Mouse (Mus musculus) G1E-ER4 (cell line): ENCODE results near the gene Vps25. TPM values are rescaled to one million over a fixed set of nuclear protein-coding genes. Genes with fewer than 3 reads are reported as not detected.

Experiments
- GATA1 ChIP-seq: IDR thresholded peaks from one replicate; pipeline ENCODE4 v1.8.0; 2012; ENCODE audit warnings: low read length, inconsistent platforms
- polyA plus RNA-seq: library from polyadenylated mRNA; stranded (reverse); fragments of >175 nt; gene quantifications from 2 replicates; pipeline ENCODE4 v1.2.3, GENCODE M21; 2012

The Vps25 gene
- polyA plus RNA-seq, 1 experiment, result 174 TPM

DNA sequence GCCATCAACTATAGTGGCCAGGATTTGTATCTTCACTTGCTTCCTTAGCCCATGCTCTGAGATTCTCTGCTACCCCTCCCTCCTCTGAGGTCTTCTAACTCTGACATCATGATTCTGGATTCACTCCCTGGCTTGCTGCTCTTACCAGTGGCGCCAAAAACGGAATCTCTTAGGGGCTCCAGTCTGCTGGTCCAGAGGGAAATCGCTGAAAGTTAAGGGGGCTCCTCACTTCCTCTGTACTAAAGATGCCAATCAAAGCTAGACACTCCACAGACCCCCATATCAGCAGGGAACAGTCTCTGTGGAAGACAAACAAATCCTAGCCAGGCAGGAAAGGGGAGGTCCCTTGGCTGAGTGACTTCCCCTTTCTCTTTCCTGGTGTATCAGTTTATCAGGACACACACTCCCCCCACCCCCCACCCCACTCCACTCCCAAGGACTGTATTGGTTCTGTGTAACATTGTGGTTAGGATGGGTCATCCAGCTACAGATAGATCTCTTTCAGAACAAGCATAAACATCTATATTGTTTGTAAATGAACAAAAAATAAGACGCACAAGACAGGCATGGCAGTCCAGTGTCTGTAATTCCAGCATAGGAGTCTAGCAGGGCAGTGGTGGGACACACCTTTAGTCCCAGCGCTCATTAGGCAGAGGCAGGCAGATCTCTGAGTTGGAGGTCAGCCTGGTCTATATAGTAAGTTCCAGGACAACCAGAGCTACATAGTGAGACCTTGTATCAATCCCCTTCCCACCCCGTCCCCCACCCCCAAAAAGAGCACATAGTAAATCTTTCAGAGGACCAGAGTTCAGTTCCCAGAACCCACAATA, 21.3 kb upstream of the Vps25 start:
- peak; percentile 62 for TF ChIP-seq GATA1

DNA sequence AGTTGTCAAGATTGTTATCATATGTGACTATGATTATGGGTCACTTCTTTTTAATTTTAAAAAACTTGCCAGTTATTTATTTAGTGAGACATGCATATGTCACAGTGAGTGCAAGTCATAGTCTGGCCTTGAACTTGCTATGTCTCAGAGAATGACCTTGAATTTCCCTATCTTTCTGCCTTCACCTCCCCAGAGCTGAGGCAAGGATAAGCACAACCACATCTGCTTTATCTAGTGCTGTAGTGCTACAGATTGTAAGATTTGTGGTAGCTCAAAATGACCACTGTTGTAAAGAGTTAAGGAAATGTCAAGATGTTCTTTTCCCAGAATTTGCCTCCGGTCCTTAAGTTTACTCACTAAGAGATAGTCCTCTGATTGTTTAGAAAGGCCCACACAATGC, 20.3 kb upstream of the Vps25 start:
- TF ChIP-seq GATA1, result no peak

GRCm38 (mm10) chr11:101234124-101234523, 19.4 kb upstream of the Vps25 start:
- no peak for TF ChIP-seq GATA1

GRCm38 (mm10) chr11:101235429-101235828, 18.1 kb upstream of the Vps25 start:
- TF ChIP-seq GATA1, result no peak

GRCm38 (mm10) chr11:101236782-101237181, 16.7 kb upstream of the Vps25 start:
- TF ChIP-seq GATA1, result no peak

GRCm38 (mm10) chr11:101238071-101238647, 15.3 kb upstream of the Vps25 start:
- TF ChIP-seq GATA1, result no peak

- TF ChIP-seq GATA1, result no peak
These were observed 8.4 kb upstream of the Vps25 start for GRCm38 (mm10) chr11:101245071-101245470.

DNA sequence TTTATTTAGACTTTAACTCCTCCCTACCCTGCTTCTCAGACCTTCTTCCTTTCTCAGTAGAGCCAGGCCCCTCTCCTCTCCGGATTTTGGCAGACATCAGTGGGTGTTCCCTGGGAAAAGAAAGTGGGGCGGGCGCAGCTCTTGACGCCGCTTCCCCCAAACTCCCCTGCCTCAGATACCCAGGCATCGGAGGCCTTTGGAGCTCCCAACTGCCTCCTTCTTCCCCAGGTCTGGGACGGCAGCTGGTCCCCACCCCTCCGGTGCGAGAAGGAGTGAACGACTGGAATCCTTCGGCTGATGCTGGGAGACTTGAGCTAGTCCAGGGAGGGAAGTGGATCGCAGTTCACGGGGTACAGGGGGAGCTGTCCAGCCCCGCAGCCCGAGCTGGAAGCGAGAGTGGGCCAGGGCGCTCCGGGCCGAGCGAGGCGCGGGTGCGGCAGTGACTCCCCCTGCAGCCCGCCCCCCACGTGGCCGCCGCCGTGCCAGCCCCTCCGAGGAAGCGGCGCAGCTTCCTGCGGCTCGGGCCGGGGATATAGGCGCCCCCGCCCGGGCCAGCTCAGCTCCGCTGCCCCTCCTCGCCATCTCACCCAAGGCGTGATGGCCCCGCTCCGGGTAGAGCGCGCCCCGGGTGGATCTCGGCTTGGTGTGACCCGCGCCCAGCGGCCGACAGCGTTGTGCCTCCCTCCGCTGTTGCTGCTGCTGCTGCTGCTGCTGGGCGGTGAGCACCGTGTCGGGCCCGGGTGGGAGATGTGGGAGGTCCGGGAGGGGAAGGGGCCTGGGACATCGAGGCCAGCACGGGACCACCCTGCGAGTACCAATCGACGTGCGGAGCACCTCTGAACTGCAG, 7.4 kb upstream of the Vps25 start, which contains the start of gene Ramp2:
Gene Ramp2, plus strand, starts transcription at position 174 of the 847 bp plus-strand sequence.
- no peak for TF ChIP-seq GATA1

DNA sequence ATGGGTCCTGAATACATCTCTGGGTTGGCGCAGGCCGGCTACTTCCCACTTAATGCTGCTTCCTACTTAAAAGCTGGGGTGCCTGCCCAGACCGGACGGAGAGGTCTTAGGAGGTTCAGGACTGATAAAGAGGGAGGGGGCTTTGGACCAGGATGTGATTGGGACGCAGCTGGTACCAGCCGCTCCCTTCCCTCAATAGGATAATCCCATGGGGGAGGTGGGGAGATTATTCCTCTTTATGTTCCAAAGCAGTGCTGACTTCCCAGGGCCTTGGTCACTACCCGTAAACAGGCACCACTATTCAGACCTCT, 6.8 kb upstream of the Vps25 start:
- TF ChIP-seq GATA1, result no peak

- no peak for TF ChIP-seq GATA1
These were observed 5.9 kb upstream of the Vps25 start for GRCm38 (mm10) chr11:101247521-101248030.

DNA sequence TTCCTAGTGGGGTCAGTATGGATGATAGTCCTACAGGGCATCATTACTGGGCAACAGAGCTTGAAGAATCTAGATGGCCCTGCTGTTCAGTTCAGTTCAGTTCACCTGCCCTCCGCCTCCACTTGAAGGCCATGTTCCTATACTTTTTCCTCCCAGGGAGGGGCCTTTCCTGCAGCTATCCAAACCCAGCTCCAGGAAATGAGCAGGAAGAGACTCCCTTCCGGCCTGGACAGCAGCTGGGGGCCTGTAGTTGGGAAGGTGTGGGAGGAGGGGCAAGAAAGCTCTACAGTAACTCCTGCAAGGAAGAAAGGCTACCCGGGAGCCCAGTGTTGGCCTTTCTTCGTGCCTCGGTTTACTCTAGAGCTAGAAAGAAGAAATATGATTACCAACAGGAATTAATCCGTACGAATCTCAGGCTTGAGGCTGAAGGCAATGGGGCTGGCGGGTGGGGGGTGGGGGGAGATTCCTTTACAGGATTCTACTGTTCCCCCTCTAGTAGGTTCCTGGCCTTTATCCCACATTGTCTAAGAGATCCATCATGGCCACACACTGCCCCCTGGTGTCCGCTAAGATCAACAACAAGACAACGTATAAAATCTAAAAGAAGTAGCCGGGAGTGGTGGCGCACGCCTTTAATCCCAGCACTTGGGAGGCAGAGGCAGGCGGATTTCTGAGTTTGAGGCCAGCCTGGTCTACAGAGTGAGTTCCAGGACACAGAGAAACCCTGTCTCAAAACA, 5.1 kb upstream of the Vps25 start:
- no peak for TF ChIP-seq GATA1

DNA sequence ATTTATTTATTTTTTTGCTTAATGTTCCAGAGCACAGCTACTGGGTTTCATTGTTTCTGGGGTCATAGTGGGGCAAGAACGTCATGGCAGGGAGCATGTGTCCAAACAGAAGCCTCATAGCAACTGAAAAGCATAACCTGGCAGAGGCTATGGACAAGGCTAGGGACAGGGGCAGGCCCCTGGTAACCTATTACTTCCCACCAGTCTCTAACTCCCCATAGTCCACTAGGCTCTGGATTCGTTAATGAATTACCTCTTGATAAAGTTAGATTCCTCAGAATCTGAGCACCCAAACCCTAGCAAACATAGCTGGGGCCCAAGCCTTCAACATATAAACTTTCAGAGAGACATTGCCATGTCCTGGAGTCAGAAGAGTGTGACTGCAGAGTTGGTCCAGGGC, 2.5 kb upstream of the Vps25 start:
- TF ChIP-seq GATA1, result no peak

DNA sequence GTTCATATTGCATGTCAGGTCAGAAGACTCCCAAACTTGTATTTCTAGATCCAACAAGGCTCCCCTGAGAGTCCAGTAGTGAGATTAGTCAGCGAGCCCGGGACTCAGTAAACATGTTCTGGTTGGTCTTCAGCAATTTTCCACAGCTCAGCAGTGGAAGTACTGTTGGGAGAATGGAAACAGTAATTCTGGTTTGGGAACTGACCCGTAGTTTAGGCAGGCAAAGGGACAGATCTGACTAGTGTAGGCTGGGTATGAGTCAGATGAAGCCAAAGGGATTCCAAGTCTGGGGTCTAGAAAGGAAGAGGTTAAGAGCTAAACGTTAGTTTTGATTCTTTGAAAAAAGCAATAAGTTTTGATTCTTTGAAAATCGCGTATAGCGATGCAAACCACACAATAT, 566 bp upstream of the Vps25 start:
- TF ChIP-seq GATA1, result no peak

GRCm38 (mm10) chr11:101255826-101256775, 2.6 kb downstream of the Vps25 start:
- no peak for TF ChIP-seq GATA1
